In the genomic region with DNA sequence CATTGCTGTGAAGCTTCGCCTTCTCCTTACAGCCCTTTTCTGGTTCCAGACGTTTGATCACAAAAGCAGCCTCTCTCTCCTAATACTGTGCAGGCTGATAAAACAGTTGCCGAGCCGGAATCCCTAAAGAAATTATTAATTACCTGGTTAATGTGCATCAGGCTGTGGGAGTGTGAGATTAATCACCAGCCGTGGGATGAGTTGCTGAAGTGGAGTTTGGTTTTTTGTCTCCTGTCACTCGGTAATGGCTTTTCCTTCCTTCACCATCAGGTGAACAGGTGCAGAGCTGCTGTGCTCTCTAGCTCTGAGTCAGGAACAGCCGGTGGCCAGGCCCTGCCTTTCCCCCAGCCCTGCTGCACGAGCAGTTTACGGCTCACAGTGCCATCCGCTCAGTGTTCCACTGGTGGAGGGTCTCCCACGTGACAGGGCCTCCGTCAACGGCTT, we compare ENCODE assay signal across 19 mouse cellular contexts.
DNase-seq lines count a peak whose midpoint lies in the region; ATAC-seq and TF ChIP-seq lines count a peak whose summit lies in the region.
"Had no signal": no experiment of that assay in that cellular context is flagged by ENCODE, and none has a peak within 500 bp of the region (broad histone marks: within the 10 kb centered on the region; RNA-seq: fewer than 3 reads in every experiment).

No protein-coding gene starts in this region.

- TF ChIP-seq CTCF in hindbrain, postnatal 0 days (IDR thresholded peaks at IDR 0.05; ENCODE audit: low read depth): no peak
- TF ChIP-seq CTCF in lung, adult 2 months (IDR thresholded peaks at IDR 0.05; ENCODE audit: insufficient read depth, low read length): no peak

- peak; percentile 54 for DNase-seq in hindbrain, postnatal 0 days (ENCODE audit: low spot score)
- DNase-seq in kidney, postnatal 14 days: peak; percentile 57
- DNase-seq in yolk sac, embryonic 10.5 days (ENCODE audit: low spot score): peak; percentile 27
- DNase-seq in adrenal gland, adult (ENCODE audit: inconsistent age in 2 of 2, low spot score in 1 of 2): no peak
- no peak for DNase-seq in lung, adult 2 months
- DNase-seq: cerebellum, adult 9-11 months; gastrocnemius, postnatal 25 days; layer of hippocampus, postnatal 36 days; liver; right cerebral cortex, postnatal 14 days had no signal

- no peak overlapping the region for H3K4me2 ChIP-seq in hindbrain, postnatal 0 days (ENCODE audit: low read depth, low read length)
- H3K4me2 ChIP-seq: embryonic facial prominence, embryonic 12.5 days; forebrain, embryonic 13.5 days; heart, embryonic 13.5 days; midbrain, embryonic 11.5 days had no signal

- H3K9ac ChIP-seq in hindbrain, postnatal 0 days (replicated peaks; ENCODE audit: low read length): no peak overlapping the region
- H3K9ac ChIP-seq: embryonic facial prominence, embryonic 12.5 days; forebrain, embryonic 13.5 days; heart, embryonic 13.5 days had no signal

- H3K27me3 ChIP-seq in megakaryocyte, embryonic 14.5 days (replicated peaks): no peaks in the 10 kb centered on the region
- no peaks in the 10 kb centered on the region for H3K27me3 ChIP-seq in hindbrain, postnatal 0 days (ENCODE audit: insufficient read depth, low read length)
- H3K27me3 ChIP-seq: embryonic facial prominence, embryonic 12.5 days; heart, embryonic 13.5 days had no signal

- H3K9me3 ChIP-seq in megakaryocyte, embryonic 14.5 days: peaks cover 72% of the 10 kb centered on the region
- no peaks in the 10 kb centered on the region for H3K9me3 ChIP-seq in hindbrain, postnatal 0 days (ENCODE audit: low read length)
- H3K9me3 ChIP-seq: embryonic facial prominence, embryonic 12.5 days; forebrain, embryonic 13.5 days; heart, embryonic 13.5 days had no signal

- no peak for ATAC-seq in megakaryocyte, adult 5-6 weeks (ENCODE audit: poor library complexity, severe bottlenecking)
- ATAC-seq in hindbrain, postnatal 0 days: peak; percentile 63; the same call in 1 of the 2 replicates
- ATAC-seq: activated CD4-positive, CD25-positive, alpha-beta regulatory T cell, adult 4 months; CD4-positive, CD25-positive, alpha-beta regulatory T cell, adult 4 months; forebrain, embryonic 13.5 days; inflammation-experienced regulatory T-cells, adult 6 months had no signal

- no peak for TF ChIP-seq POLR2A in lung, adult 2 months (IDR thresholded peaks at IDR 0.05; ENCODE audit: borderline replicate concordance, extremely low read depth, low read depth, low read length)

- 55% methylated on average over 13 of the region's 13 CpGs for WGBS in hindbrain, postnatal 0 days
- WGBS in lung, adult 2 months: 78% methylated on average over 13 of the region's 13 CpGs

- no peaks in the 10 kb centered on the region; the same call in 1 of the 2 replicates for H3K4me1 ChIP-seq in megakaryocyte, embryonic 14.5 days
- peaks cover 4% of the 10 kb centered on the region; the same call in 1 of the 2 replicates for H3K4me1 ChIP-seq in hindbrain, postnatal 0 days (ENCODE audit: insufficient read depth, low read length)
- no peaks in the 10 kb centered on the region for H3K4me1 ChIP-seq in lung, adult 2 months (ENCODE audit: control insufficient read depth, insufficient read depth, low read length)
- H3K4me1 ChIP-seq: forebrain, embryonic 13.5 days had no signal

- peak overlapping the region; percentile 6 for H3K4me3 ChIP-seq in megakaryocyte, embryonic 14.5 days (replicated peaks)
- no peak overlapping the region for H3K4me3 ChIP-seq in hindbrain, postnatal 0 days (ENCODE audit: low read length)
- H3K4me3 ChIP-seq in lung, adult 2 months (replicated peaks; ENCODE audit: extremely low read depth, low read depth, low read length): no peak overlapping the region
- H3K4me3 ChIP-seq: embryonic facial prominence, embryonic 12.5 days; forebrain, embryonic 13.5 days; heart, embryonic 13.5 days had no signal

- peak overlapping the region; percentile 16; the same call in 1 of the 2 replicates for H3K27ac ChIP-seq in hindbrain, postnatal 0 days
- H3K27ac ChIP-seq: embryonic facial prominence, embryonic 12.5 days; forebrain, embryonic 13.5 days; heart, embryonic 13.5 days had no signal

- H3K36me3 ChIP-seq in megakaryocyte, embryonic 14.5 days (replicated peaks; ENCODE audit: low read length): no peaks in the 10 kb centered on the region
- H3K36me3 ChIP-seq in hindbrain, postnatal 0 days (ENCODE audit: insufficient read depth, low read length): no peaks in the 10 kb centered on the region
- H3K36me3 ChIP-seq: embryonic facial prominence, embryonic 12.5 days; heart, embryonic 13.5 days had no signal

Comparison
In these comparisons a context has a peak if more than half of its experiments do, and no peak if none do; other contexts are left out.
1. DNase-seq: peak in hindbrain, postnatal 0 days (single experiment), kidney, postnatal 14 days (single experiment) and yolk sac, embryonic 10.5 days (single experiment); none in adrenal gland, adult (0 of 2) and lung, adult 2 months (single experiment).